Mouse (Mus musculus) liver, adult 2 months (tissue): Measurements from ENCODE around the gene Dapk2. TPM values are rescaled to one million over a fixed set of nuclear protein-coding genes. Genes with fewer than 3 reads are reported as not detected.

ENCODE experiments used
- DNase-seq: peaks from one replicate; pipeline ENCODE4 v3.0.0-alpha.2; 2011; ENCODE audit warnings: low read depth, low spot score; ENCODE audit errors: extremely low read depth
- H3K27ac ChIP-seq: fragments of 200-500 bp; replicated peaks from 2 replicates; pipeline ENCODE4 v1.5.1; 2012; ENCODE audit warnings: low read depth, mild to moderate bottlenecking, control low read depth, inconsistent platforms, low read length; ENCODE audit not compliant: insufficient read depth
- H3K27me3 ChIP-seq: fragments of 200-500 bp; 2 replicates; pipeline ENCODE4 v1.6.1; 2012; ENCODE audit warnings: mild to moderate bottlenecking, moderate library complexity, low read length, inconsistent platforms; ENCODE audit not compliant: control insufficient read depth, insufficient read depth
- H3K36me3 ChIP-seq: fragments of 200-500 bp; 2 replicates; pipeline ENCODE4 v1.6.1; 2012; ENCODE audit warnings: low read length, inconsistent platforms; ENCODE audit not compliant: control insufficient read depth, insufficient read depth
- H3K4me1 ChIP-seq: fragments of 200-500 bp; 2 replicates; pipeline ENCODE4 v1.6.1; 2011; ENCODE audit warnings: low read length; ENCODE audit not compliant: control insufficient read depth, insufficient read depth
- H3K4me3 ChIP-seq: fragments of 200-500 bp; 2 replicates; pipeline ENCODE4 v1.5.1; 2011; ENCODE audit warnings: low read depth, mild to moderate bottlenecking, control low read depth, low read length, moderate library complexity; ENCODE audit not compliant: insufficient read depth
- H3K79me2 ChIP-seq: fragments of 200-500 bp; 2 replicates; pipeline ENCODE4 v1.6.1; 2012; ENCODE audit warnings: inconsistent platforms, mild to moderate bottlenecking, low read length, moderate library complexity; ENCODE audit not compliant: control insufficient read depth, insufficient read depth
- H3K9ac ChIP-seq: fragments of 200-500 bp; 2 replicates; pipeline ENCODE4 v1.6.1; 2012; ENCODE audit warnings: low read depth, mild to moderate bottlenecking, control low read depth, inconsistent platforms, low read length
- CTCF ChIP-seq: fragments of 200-500 bp; IDR thresholded peaks from 2 replicates; pipeline ENCODE4 v1.5.1; 2011; ENCODE audit warnings: low read depth, low read length, control low read depth
- POLR2A ChIP-seq: fragments of 200-500 bp; IDR thresholded peaks from 2 replicates; pipeline ENCODE4 v1.6.1; 2011; ENCODE audit warnings: low read length, control low read depth; ENCODE audit not compliant: insufficient read depth; ENCODE audit errors: extremely low read depth
- WGBS: fragments of 180-500 bp; shearing (Covaris S2); methylation state at CpG from one replicate; pipeline ENCODE4 v1.1.7; 2018; 5-methylcytosine and 5-hydroxymethylcytosine counted together
- polyA plus RNA-seq: library from polyadenylated mRNA; depleted of rRNA; stranded (reverse); fragments of >200 nt; gene quantifications from 2 replicates; pipeline ENCODE4 v1.2.3, GENCODE M21; 2012
- total RNA-seq: library from RNA; depleted of rRNA; stranded (reverse); fragments of >200 nt; gene quantifications from 2 replicates; pipeline ENCODE4 v1.2.3, GENCODE M21; 2014

Dapk2 gene
- total and polyA plus RNA-seq, 2 experiments: 6.2 to 9.6 TPM

- Histone ChIP-seq H3K36me3 (no peaks in the 10 kb centered on the region), H3K79me2 (no peaks in the 10 kb centered on the region), H3K4me3 (no peak overlapping the region), H3K9ac (no peak overlapping the region), H3K4me1 (peaks cover 12% of the 10 kb centered on the region), H3K27me3 (no peaks in the 10 kb centered on the region), H3K27ac (no peak overlapping the region)
- TF ChIP-seq POLR2A (no peak), CTCF (no peak)
- DNase-seq: peak; percentile 97
- 32% methylated on average over 2 of the region's 2 CpGs for WGBS
Measured at GRCm38 (mm10) chr9:66293319-66293718, 135.3 kb downstream of the Dapk2 start.

GRCm38 (mm10) chr9:66294227-66294626, 136.2 kb downstream of the Dapk2 start:
- 85% methylated on average over 1 of the region's 1 CpGs for WGBS

GRCm38 (mm10) chr9:66294980-66295410, 137.0 kb downstream of the Dapk2 start:
- H3K27me3 ChIP-seq: no peaks in the 10 kb centered on the region
- no peaks in the 10 kb centered on the region for H3K36me3 ChIP-seq
- peaks cover 12% of the 10 kb centered on the region for H3K4me1 ChIP-seq
- H3K4me3 ChIP-seq: no peak overlapping the region
- TF ChIP-seq CTCF: no peak
- no peak for TF ChIP-seq POLR2A
- no peaks in the 10 kb centered on the region for H3K79me2 ChIP-seq
- 29% methylated on average over 3 of the region's 3 CpGs for WGBS
- no peak overlapping the region for H3K9ac ChIP-seq
- H3K27ac ChIP-seq: no peak overlapping the region
- DNase-seq: no peak

More at GRCm38 (mm10) chr9:66294227-66294626, 136.2 kb downstream of the Dapk2 start:
- no peak overlapping the region for H3K4me3 ChIP-seq
- no peak overlapping the region for H3K9ac ChIP-seq
- no peak for TF ChIP-seq CTCF
- TF ChIP-seq POLR2A: no peak
- no peak overlapping the region for H3K27ac ChIP-seq
- peaks cover 12% of the 10 kb centered on the region for H3K4me1 ChIP-seq
- no peak for DNase-seq
- H3K36me3 ChIP-seq: no peaks in the 10 kb centered on the region
- H3K79me2 ChIP-seq: no peaks in the 10 kb centered on the region
- H3K27me3 ChIP-seq: no peaks in the 10 kb centered on the region

GRCm38 (mm10) chr9:66295577-66296120, 137.6 kb downstream of the Dapk2 start:
- WGBS: 83% methylated on average over 6 of the region's 6 CpGs
- Histone ChIP-seq H3K4me3 (no peak overlapping the region), H3K4me1 (peaks cover 6% of the 10 kb centered on the region), H3K27me3 (no peaks in the 10 kb centered on the region), H3K27ac (no peak overlapping the region), H3K9ac (no peak overlapping the region), H3K36me3 (no peaks in the 10 kb centered on the region), H3K79me2 (no peaks in the 10 kb centered on the region)
- no peak for DNase-seq
- TF ChIP-seq POLR2A (no peak), CTCF (no peak)

- no peaks in the 10 kb centered on the region for H3K79me2 ChIP-seq
- no peak overlapping the region for H3K9ac ChIP-seq
- no peaks in the 10 kb centered on the region for H3K27me3 ChIP-seq
- TF ChIP-seq POLR2A (no peak), CTCF (no peak)
- 90% methylated on average over 4 of the region's 4 CpGs for WGBS
- H3K4me3 ChIP-seq: no peak overlapping the region
- H3K27ac ChIP-seq: no peak overlapping the region
- no peak for DNase-seq
- H3K4me1 ChIP-seq: no peaks in the 10 kb centered on the region
- H3K36me3 ChIP-seq: no peaks in the 10 kb centered on the region
Measured at GRCm38 (mm10) chr9:66298783-66299182, 140.8 kb downstream of the Dapk2 start.

GRCm38 (mm10) chr9:66300448-66301027, 142.5 kb downstream of the Dapk2 start:
- TF ChIP-seq POLR2A (no peak), CTCF (no peak)

More at GRCm38 (mm10) chr9:66300448-66301027, 142.5 kb downstream of the Dapk2 start:
- Histone ChIP-seq H3K4me1 (no peaks in the 10 kb centered on the region), H3K79me2 (no peaks in the 10 kb centered on the region), H3K4me3 (no peak overlapping the region), H3K9ac (no peak overlapping the region), H3K36me3 (no peaks in the 10 kb centered on the region), H3K27me3 (no peaks in the 10 kb centered on the region), H3K27ac (no peak overlapping the region)
- WGBS: 80% methylated on average over 2 of the region's 2 CpGs
- no peak for DNase-seq
